Mouse (Mus musculus): ENCODE measurements around the gene Fam169b. TPM values are rescaled to one million over a fixed set of nuclear protein-coding genes. Genes with fewer than 3 reads are reported as not detected.
A peak's percentile ranks its signal among the peaks of the same experiment; 100 is the strongest.

The Fam169b gene
- total RNA-seq (2014; fragmentation: Nextera tagmentation) (0.30 TPM in 1 of 2 replicates, not detected in the other), total RNA-seq (2017) (0.13 and 0.41 TPM in 2 replicates)

- no peak for ATAC-seq (replicated peaks; ENCODE audit: poor library complexity, severe bottlenecking)
Measured at GRCm38 (mm10) chr7:68273515-68273914, at the start of gene Fam169b. Gene Fam169b, plus strand, starts transcription at chr7:68273839.

- no peak for ATAC-seq (replicated peaks; ENCODE audit: poor library complexity, severe bottlenecking)
Measured at GRCm38 (mm10) chr7:68224006-68224405, 49.6 kb upstream of the Fam169b start.

DNA sequence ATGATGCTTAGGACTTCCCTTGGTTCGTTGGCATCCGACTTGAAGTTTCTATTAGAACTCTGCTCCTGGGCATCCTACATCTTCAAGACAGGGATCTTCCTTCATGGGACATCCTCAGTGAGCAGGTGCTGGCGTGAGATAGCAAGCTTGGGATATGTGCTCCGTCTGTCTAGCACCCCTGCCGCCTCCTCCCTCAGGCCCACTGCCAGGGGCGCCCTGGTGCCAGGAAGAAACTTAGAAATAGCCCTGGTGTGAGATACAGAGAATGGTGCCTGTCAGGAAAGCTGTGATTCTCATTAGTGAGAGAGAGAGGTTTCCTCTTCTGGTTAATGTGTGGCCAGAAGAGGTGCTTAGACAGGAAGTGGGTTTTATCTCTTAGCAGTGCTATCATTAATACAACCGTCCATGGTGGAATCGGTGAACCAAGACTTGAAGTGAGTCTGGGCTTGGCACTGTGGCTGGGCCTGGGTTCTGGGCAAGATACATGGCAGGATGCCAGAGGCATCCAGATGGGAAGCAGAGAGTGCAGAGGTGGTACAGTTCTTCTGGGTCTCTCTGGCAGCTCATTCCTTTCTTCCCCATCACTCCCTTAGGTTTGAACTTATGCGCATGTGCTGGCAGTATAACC is 48.1 kb upstream of the Fam169b start:
- ATAC-seq (replicated peaks; ENCODE audit: poor library complexity, severe bottlenecking) = peak; percentile 26; the same call in 1 of the 2 replicates

DNA sequence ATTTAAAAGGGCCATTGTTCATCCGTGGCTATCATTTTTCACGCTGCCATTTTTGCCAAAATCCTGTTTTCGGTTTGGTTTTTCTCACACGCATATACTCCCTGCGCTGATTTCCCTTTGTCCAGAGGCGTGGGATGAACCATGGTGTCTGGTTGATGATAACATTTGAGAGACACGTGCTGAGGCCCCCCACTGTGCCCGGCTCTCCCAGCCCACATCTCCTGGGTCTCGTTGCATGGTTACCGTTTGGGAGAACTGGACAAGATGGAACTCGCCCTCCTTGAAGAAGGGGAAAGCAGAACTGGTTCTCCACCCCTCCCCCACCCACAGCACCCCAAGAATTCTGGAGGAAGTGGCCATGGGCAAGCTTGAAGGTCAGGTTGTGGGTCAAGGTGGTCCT is 46.6 kb upstream of the Fam169b start:
- peak; percentile 20; the same call in 1 of the 2 replicates for ATAC-seq (replicated peaks; ENCODE audit: poor library complexity, severe bottlenecking)

DNA sequence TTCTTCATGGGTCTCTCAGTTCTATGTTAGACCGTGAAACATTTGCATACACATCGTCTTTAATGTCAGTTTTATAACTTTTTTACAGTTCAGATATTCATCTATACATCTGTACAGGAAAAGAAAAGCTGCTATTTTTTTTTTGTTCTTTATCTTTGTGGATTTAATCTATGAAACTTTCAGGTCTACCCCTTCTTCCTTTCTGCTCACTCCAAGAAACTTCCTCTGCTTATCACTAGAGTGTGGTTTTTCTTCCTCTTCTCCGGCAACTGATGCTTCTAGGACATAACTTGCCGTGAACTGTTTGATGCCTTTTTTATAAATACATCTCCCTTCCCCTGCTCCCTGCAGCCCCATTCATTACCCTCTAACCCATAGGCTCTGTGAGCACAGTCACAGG is 46.0 kb upstream of the Fam169b start:
- no peak for ATAC-seq (replicated peaks; ENCODE audit: poor library complexity, severe bottlenecking)

DNA sequence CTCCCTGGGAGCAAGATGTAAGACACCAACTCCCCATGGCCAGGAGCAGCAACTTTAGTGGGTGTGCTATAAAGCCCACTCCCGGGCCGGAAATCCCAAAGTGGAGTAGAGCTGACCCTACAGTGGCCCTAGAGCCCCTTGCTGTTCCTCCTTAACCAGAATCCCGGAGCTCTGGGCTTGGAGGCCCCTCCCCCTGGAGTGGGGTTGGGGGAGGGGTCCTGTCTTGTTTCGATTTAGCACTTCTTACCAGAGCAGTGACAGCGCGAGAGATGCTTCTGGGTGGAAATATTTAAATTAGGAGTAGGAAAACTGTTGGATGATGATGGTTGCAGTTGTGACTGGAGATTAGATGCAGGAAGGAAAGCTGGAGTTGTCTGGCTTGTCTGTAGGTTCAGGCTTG is 45.1 kb upstream of the Fam169b start:
- no peak for ATAC-seq (replicated peaks; ENCODE audit: poor library complexity, severe bottlenecking)

DNA sequence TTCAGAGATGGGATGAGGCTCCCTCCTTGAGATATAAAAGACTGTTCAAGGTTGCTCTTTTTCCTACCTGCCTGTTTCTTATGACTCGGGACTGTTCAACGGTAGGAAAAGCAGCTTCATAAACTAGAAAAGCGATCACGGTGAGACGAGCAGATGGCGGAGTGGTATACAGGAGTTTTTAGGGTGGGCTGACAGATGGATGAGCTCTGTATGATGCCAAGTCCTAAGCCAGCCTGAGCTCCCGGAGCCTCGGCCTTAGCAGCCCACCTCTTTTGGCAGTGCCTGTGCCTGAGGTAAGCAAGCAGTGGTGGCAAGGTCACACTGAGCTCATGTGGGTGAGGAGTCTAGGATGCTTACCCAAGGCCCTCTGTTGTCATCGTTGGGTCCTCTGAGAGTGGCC is 42.8 kb upstream of the Fam169b start:
- no peak for ATAC-seq (replicated peaks; ENCODE audit: poor library complexity, severe bottlenecking)

DNA sequence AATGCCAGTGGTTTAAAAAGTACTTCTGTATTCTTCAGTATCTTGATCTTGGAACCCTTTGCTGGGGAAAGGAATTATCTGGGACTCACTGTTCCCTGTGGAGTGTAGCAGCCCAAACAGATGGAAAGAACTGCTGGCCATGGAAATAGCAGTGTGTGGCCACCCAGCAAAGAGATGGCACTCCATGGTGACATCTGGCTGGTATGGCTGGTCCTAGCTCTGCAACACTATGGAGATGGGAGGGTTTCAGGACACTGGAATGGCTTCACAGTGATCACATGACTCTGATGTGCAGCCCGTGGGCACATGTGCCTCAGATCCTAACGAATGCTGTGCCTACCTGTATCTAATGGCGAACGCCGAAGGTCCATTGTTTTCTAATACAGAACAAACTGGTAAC is 41.1 kb upstream of the Fam169b start:
- no peak for ATAC-seq (replicated peaks; ENCODE audit: poor library complexity, severe bottlenecking)

DNA sequence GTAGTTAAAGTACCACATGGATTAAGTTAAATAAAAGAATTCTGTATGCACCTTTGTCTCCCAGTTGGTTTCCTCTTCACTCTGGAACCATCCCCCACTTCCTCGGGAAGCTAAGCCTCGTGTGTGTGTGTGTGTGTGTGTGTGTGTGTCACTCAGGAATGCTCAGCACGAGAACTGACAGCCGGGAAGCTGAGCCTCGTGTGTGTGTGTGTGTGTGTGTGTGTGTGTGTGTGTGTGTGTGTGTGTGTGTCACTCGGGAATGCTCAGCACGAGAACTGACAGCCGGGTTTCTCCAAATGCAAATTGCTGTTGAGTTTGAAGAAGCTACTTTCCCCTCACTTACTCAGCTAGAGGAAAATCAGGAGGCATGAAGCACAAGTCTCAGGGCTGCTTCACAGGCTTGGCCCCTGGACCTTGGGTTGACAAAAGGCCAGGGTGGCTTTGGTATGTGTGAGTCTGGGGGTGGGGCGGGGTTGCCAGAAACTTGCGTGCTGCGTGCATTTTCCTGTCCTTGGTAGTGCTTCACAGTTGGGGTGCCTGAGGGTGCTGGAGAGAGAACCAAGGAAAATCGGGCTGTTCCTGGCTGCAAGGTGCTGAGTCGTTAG is 39.9 kb upstream of the Fam169b start:
- ATAC-seq (replicated peaks; ENCODE audit: poor library complexity, severe bottlenecking) = no peak

DNA sequence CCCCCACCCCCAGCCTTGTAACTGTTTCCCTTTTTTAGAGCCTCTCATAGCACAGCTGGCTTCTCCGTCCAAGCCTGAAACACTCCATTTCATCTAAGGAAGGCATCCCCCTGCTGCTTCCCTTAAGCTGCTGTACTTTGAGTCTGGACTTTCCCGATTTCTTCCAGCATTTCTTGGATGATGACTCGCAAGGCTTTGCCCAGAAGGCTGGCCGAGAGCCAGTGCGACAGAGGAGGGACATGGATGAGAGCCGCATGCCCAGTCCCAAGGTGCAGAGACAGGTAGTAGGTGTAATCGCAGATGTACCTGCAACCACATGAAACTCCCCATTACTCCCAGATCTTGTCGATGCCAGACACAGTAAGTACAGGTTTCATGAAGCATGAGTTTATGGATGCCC is 36.8 kb upstream of the Fam169b start:
- peak; percentile 35; the same call in 1 of the 2 replicates for ATAC-seq (replicated peaks; ENCODE audit: poor library complexity, severe bottlenecking)

DNA sequence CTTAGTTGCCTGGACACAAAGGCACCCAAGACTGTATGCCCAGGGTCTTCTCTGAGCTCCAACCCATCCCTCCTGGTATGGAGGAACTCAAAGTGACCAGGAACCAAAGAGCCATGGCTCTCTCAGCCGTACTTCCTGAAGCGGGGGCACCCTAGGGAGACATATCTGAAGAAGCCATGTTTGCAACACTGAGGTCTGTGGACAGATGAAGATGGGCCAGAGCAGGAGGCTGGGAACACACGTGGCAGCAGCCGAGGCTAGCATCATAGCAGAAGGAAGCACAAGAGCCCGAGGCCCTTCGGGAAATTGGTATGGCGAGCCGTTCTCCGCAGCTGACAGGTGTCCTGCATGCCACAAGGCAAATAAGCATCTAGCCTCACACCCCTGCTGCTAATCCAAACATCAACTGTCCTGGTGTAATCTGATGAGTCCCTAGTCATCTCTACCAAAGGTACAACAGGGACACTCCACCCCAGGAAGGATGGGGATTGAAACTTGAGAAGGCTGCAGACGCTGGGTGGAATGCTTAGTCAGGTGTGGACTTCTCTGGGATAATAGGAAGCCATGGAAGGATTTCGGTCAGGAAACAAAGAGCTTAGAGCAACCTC is 34.3 kb upstream of the Fam169b start:
- ATAC-seq (replicated peaks; ENCODE audit: poor library complexity, severe bottlenecking) = no peak

- ATAC-seq (replicated peaks; ENCODE audit: poor library complexity, severe bottlenecking) = no peak
Measured at GRCm38 (mm10) chr7:68241205-68241604, 32.4 kb upstream of the Fam169b start.

- no peak for ATAC-seq (replicated peaks; ENCODE audit: poor library complexity, severe bottlenecking)
Measured at GRCm38 (mm10) chr7:68245681-68246080, 28.0 kb upstream of the Fam169b start.

DNA sequence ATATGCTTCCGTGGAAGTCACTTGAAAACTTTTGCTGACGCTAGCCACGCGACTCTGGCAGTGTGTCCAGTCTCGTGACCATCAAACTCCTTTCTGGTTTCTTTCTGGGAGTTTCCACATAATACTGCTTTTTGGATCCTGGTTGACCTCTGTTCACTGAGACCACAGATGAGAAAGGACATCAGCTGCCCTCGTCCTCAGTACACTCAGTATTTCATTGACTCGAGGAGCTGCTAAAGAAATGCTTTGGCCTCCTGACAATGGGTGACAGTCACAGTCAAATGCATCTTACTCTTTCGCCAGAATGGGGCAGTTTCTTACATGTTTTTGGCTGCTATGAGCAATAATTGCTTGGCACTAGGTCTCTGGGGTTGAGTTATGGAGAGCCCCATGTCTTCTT is 27.4 kb upstream of the Fam169b start:
- no peak for ATAC-seq (replicated peaks; ENCODE audit: poor library complexity, severe bottlenecking)

GRCm38 (mm10) chr7:68250411-68250810 is 23.2 kb upstream of the Fam169b start:
- no peak for ATAC-seq (replicated peaks; ENCODE audit: poor library complexity, severe bottlenecking)

- ATAC-seq (replicated peaks; ENCODE audit: poor library complexity, severe bottlenecking) = no peak
Measured at GRCm38 (mm10) chr7:68250902-68251301, 22.7 kb upstream of the Fam169b start.

DNA sequence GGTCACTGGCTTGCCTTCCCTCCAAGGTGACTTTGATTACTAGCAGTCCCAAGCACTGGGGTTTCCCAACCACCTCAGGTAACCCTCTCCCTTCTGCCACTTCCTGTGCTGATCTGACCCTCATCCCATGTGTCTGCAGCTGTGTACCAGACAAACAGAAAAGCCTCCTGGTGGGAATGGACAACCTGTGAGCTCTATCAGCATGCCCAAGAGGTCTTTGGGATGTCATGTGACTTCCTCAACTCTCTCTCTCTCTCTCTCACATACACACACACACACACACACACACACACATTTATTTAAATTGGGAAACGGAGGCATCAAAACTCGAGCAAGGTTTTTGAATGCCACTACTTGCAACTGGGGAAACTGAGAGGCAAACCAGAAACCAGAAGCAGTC is 15.9 kb upstream of the Fam169b start:
- ATAC-seq (replicated peaks; ENCODE audit: poor library complexity, severe bottlenecking) = no peak

- ATAC-seq (replicated peaks; ENCODE audit: poor library complexity, severe bottlenecking) = peak; percentile 25; the same call in 1 of the 2 replicates
Measured at GRCm38 (mm10) chr7:68258326-68259150, 15.1 kb upstream of the Fam169b start.

DNA sequence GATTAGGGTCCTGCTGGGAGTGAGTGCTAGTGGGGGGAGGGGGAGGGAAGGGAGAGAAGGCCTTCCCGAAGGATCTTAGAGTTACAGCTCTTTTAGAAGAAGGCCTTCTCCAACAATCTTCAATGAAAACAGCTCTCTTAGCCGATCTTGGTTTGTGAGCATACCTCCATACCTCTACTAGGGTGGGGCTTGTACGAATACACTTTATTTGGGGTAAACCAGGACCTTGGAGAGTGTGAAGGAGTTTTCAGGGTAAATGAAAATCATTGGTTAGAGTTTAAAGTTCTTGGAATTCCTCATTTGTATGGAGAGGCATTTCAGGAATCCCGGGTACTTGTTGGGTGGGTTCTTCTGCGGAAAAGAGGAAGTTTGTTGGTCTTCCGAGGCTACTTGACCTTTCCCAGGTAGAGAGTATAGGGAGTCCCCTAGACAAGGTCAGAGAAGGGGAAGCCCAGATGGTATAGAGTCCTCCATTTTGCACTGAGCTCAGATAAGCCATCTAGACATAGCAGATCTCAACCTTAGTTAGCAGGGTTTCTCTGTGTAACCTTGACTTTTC is 14.0 kb upstream of the Fam169b start:
- ATAC-seq (replicated peaks; ENCODE audit: poor library complexity, severe bottlenecking) = no peak

GRCm38 (mm10) chr7:68262612-68263200 is 10.9 kb upstream of the Fam169b start:
- no peak for ATAC-seq (replicated peaks; ENCODE audit: poor library complexity, severe bottlenecking)

Data from granulocyte monocyte progenitor cell, adult 5-6 weeks (primary cell).